Mouse (Mus musculus): ENCODE data around the gene Gm21748. TPM values are rescaled to one million over a fixed set of nuclear protein-coding genes. Genes with fewer than 3 reads are reported as not detected.
"Not testable (repeated sequence)": the region's sequence is repeated elsewhere in the genome, so short reads cannot be mapped to it uniquely, and the experiment has no call there.

Gm21748 gene
- not detected in 2 replicates for polyA plus RNA-seq (2015; fragmentation: Nextera tagmentation; extraction: Ambion mirVana)

DNA sequence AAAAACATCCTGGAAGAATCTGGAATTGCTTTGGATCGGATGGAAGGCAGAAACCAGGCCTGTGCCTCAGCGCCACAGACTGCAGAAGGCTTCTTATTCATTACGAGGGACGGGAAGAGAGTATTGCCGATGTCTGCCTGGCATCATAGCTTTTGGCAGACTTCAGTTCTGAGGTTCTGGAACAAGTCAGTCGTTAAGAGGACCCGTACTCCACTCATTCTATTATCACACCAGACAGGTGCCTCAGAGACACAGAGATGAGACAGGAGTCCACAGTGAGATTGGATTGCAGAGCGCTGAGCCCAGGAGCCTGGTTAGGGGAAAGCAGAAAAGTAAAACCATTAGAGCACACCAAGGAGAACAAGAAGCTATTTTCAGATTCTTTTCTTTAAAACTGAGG lies at the start of gene Gm21748:
Gene Gm21748 (minus strand): TSS at position 101 of the 400 bp plus-strand sequence.
- not testable (repeated sequence) for H3K4me1 ChIP-seq (replicated peaks; ENCODE audit: control insufficient read depth, insufficient read depth, low read length); H3K4me3 ChIP-seq (ENCODE audit: low read length); H3K36me3 ChIP-seq (ENCODE audit: control insufficient read depth, insufficient read depth, low read length); ATAC-seq (ENCODE audit: low read depth); H3K9me3 ChIP-seq (ENCODE audit: control insufficient read depth, low read length); H3K9ac ChIP-seq (ENCODE audit: low read length); H3K27ac ChIP-seq (ENCODE audit: low read length); H3K4me2 ChIP-seq (ENCODE audit: low read depth, low read length); H3K27me3 ChIP-seq (ENCODE audit: control insufficient read depth, insufficient read depth, low read depth, low read length)
- no CpG with 5 or more reads among the region's 8 CpGs for WGBS

Other genes with a start within 250 kb of the Gm21748 start
- gene Gm21860, start 84.4 kb downstream of the Gm21748 start, polyA plus RNA-seq (2015; fragmentation: Nextera tagmentation; extraction: Ambion mirVana) = not detected in 2 replicates
- gene Gm47283, start 54.4 kb downstream of the Gm21748 start, polyA plus RNA-seq (2015; fragmentation: Nextera tagmentation; extraction: Ambion mirVana) = not detected in 2 replicates

Measured in lung, embryonic 16.5 days (tissue).